Mouse (Mus musculus): ENCODE measurements around the gene Rhob. TPM values are rescaled to one million over a fixed set of nuclear protein-coding genes. Genes with fewer than 3 reads are reported as not detected.
A peak's percentile ranks its signal among the peaks of the same experiment; 100 is the strongest.

Gene Rhob
- polyA plus RNA-seq, 1 experiment from 2014 or later = 113 TPM

DNA sequence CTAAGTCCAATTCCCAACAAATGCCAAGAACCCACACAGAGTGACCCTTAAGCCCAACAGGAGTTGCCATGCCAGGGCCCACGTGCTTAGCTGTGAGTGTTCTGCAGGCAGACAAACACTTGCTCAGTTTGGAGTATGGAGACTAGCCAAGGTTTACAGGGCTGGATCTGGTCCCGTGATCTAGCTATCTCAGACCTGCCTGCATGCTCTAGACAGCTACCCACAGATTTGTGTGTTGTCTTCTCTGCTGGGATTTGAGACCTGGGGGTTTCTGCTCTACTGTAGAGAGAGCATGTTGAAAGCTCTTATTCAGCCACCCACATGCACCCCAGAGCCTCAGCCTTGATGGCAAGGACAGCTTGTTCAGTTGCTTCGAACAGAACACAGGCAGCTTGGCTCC lies 45.3 kb downstream of the Rhob start:
- WGBS = 67% methylated on average over 3 of the region's 3 CpGs
- H3K4me1 ChIP-seq (replicated peaks; ENCODE audit: control insufficient read depth, insufficient read depth, low read length) = peaks cover 6% of the 10 kb centered on the region; the same call in 1 of the 2 replicates
- ATAC-seq (ENCODE audit: low FRiP score) = no peak
- no peak overlapping the region for H3K4me3 ChIP-seq (replicated peaks; ENCODE audit: low read length)
- H3K9ac ChIP-seq = no peak overlapping the region
- H3K36me3 ChIP-seq (replicated peaks; ENCODE audit: control insufficient read depth, insufficient read depth) = no peaks in the 10 kb centered on the region
- no peak overlapping the region for H3K4me2 ChIP-seq (replicated peaks)
- H3K9me3 ChIP-seq (ENCODE audit: control insufficient read depth, low read length) = no peaks in the 10 kb centered on the region
- H3K27me3 ChIP-seq (ENCODE audit: control insufficient read depth, insufficient read depth, low read length) = no peaks in the 10 kb centered on the region
- DNase-seq (ENCODE audit: low spot score) = no peak
- H3K27ac ChIP-seq = no peak overlapping the region

DNA sequence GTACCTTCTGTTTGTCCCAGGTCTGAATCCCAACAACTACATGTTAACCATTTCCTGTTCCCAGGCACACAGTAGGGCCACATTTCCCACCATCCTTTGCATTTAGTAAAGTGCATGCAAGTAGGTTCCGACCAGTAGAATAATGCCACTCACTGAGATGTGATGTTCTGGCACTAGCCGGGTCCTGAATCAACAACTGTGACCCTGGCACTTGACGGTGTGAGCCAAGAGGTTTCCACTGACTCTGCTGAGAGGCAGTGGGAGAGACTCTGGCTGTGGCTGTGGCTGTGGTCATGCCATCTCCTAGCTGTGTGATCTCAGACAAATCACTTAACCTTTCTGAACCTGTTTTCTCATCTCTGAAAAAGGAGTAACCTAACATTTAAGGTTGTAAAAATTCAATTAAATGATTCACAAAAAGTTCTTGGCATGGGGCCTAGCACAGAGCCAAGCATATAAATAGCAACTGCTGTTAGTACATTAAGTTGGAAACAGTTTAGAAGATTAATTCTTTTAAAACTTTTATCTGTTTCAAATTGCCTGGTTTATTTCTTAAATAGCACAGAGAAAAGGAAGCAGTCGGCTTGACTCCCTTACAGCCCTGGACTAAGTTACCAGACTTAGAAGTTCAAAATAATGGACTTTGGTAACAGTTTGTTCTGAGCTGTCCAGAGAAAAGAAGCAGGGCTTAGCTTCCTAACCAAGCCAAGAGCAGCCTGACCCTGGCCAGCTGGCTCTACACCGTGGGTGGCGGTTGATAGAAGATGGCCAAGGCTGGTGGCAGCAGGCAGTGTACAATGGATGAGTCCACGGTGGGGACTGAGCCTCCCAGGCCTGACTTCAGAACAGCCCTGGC lies 46.8 kb downstream of the Rhob start:
- Histone ChIP-seq H3K4me2 (replicated peaks) (no peak overlapping the region), H3K36me3 (replicated peaks; ENCODE audit: control insufficient read depth, insufficient read depth) (no peaks in the 10 kb centered on the region), H3K4me1 (replicated peaks; ENCODE audit: control insufficient read depth, insufficient read depth, low read length) (peaks cover 6% of the 10 kb centered on the region; the same call in 1 of the 2 replicates), H3K9ac (no peak overlapping the region), H3K4me3 (replicated peaks; ENCODE audit: low read length) (no peak overlapping the region), H3K9me3 (ENCODE audit: control insufficient read depth, low read length) (no peaks in the 10 kb centered on the region), H3K27ac (no peak overlapping the region), H3K27me3 (ENCODE audit: control insufficient read depth, insufficient read depth, low read length) (no peaks in the 10 kb centered on the region)
- WGBS = 76% methylated on average over 7 of the region's 7 CpGs
- ATAC-seq (ENCODE audit: low FRiP score) (no peak), DNase-seq (ENCODE audit: low spot score) (no peak)

- peak; percentile 43; the same call in 1 of the 2 replicates for ATAC-seq (ENCODE audit: low FRiP score)
- 41% methylated on average over 7 of the region's 7 CpGs for WGBS
These were observed 48.0 kb downstream of the Rhob start for GRCm38 (mm10) chr12:8451571-8452485.

DNA sequence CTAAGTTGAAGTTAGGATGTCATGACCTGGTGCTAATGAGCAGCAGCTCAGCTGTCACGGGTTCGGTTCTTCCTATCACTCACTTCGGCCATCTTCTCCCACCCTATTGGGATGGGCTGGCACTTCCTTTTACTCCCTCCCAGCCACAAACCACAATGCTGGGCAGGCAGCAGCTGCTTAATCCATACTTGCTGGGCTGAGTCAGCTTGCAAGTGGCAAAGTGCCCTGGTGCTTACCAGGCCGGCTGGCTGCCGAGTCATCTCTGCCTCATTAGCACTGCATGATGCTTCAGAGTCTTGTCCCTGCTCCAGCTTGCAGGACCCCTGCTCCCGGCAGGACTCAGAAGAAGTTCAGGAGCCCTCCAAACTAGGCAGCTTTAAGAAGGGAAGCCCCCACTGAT lies 49.2 kb downstream of the Rhob start:
- Histone ChIP-seq H3K9me3 (ENCODE audit: control insufficient read depth, low read length) (no peaks in the 10 kb centered on the region), H3K36me3 (replicated peaks; ENCODE audit: control insufficient read depth, insufficient read depth) (no peaks in the 10 kb centered on the region), H3K4me1 (replicated peaks; ENCODE audit: control insufficient read depth, insufficient read depth, low read length) (peaks cover 6% of the 10 kb centered on the region; the same call in 1 of the 2 replicates), H3K9ac (no peak overlapping the region), H3K27me3 (ENCODE audit: control insufficient read depth, insufficient read depth, low read length) (no peaks in the 10 kb centered on the region; the same call in 1 of the 2 replicates), H3K4me3 (replicated peaks; ENCODE audit: low read length) (no peak overlapping the region), H3K27ac (no peak overlapping the region), H3K4me2 (replicated peaks) (no peak overlapping the region)
- DNase-seq (ENCODE audit: low spot score) (no peak), ATAC-seq (ENCODE audit: low FRiP score) (peak; percentile 59)
- WGBS = 60% methylated on average over 6 of the region's 6 CpGs

More at GRCm38 (mm10) chr12:8451571-8452485, 48.0 kb downstream of the Rhob start:
- Histone ChIP-seq H3K9me3 (ENCODE audit: control insufficient read depth, low read length) (no peaks in the 10 kb centered on the region), H3K27me3 (ENCODE audit: control insufficient read depth, insufficient read depth, low read length) (no peaks in the 10 kb centered on the region), H3K36me3 (replicated peaks; ENCODE audit: control insufficient read depth, insufficient read depth) (no peaks in the 10 kb centered on the region), H3K27ac (no peak overlapping the region), H3K9ac (0 out of 2 replicates have a peak overlapping the region, but pooled peaks have one; percentile 8), H3K4me3 (replicated peaks; ENCODE audit: low read length) (no peak overlapping the region), H3K4me1 (replicated peaks; ENCODE audit: control insufficient read depth, insufficient read depth, low read length) (peaks cover 6% of the 10 kb centered on the region; the same call in 1 of the 2 replicates), H3K4me2 (replicated peaks) (no peak overlapping the region)
- DNase-seq (ENCODE audit: low spot score) = no peak

GRCm38 (mm10) chr12:8450028-8450427 lies 49.8 kb downstream of the Rhob start:
- Histone ChIP-seq H3K4me2 (replicated peaks) (no peak overlapping the region), H3K9ac (no peak overlapping the region), H3K4me3 (replicated peaks; ENCODE audit: low read length) (no peak overlapping the region), H3K4me1 (replicated peaks; ENCODE audit: control insufficient read depth, insufficient read depth, low read length) (peaks cover 6% of the 10 kb centered on the region; the same call in 1 of the 2 replicates), H3K27me3 (ENCODE audit: control insufficient read depth, insufficient read depth, low read length) (no peaks in the 10 kb centered on the region; the same call in 1 of the 2 replicates), H3K9me3 (ENCODE audit: control insufficient read depth, low read length) (no peaks in the 10 kb centered on the region), H3K36me3 (replicated peaks; ENCODE audit: control insufficient read depth, insufficient read depth) (no peaks in the 10 kb centered on the region), H3K27ac (no peak overlapping the region)
- ATAC-seq (ENCODE audit: low FRiP score) (no peak), DNase-seq (ENCODE audit: low spot score) (no peak)
- 82% methylated on average over 1 of the region's 1 CpGs for WGBS

Other genes starting within 250 kb of the Rhob start
- 0.14 and 0.67 TPM in 2 replicates for gene Gdf7, start 198.1 kb downstream of the Rhob start, polyA plus RNA-seq (2014; fragmentation: Nextera tagmentation; extraction: Ambion mirVana)
- gene Hs1bp3, start 186.6 kb downstream of the Rhob start, polyA plus RNA-seq (2014; fragmentation: Nextera tagmentation; extraction: Ambion mirVana) = 5.9 and 6.2 TPM in 2 replicates
- gene Slc7a15, start 99.1 kb upstream of the Rhob start, polyA plus RNA-seq (2014; fragmentation: Nextera tagmentation; extraction: Ambion mirVana) = not detected in 2 replicates
- 64.9 and 68.6 TPM in 2 replicates for gene Pum2, start 174.1 kb upstream of the Rhob start, polyA plus RNA-seq (2014; fragmentation: Nextera tagmentation; extraction: Ambion mirVana)